Mouse (Mus musculus): ENCODE measurements around the gene Lif. TPM values are rescaled to one million over a fixed set of nuclear protein-coding genes. Genes with fewer than 3 reads are reported as not detected.

The Lif gene
- polyA plus RNA-seq (2016; fragmentation: Nextera tagmentation; extraction: Ambion mirVana), result 0.09 and 0.36 TPM in 2 replicates

DNA sequence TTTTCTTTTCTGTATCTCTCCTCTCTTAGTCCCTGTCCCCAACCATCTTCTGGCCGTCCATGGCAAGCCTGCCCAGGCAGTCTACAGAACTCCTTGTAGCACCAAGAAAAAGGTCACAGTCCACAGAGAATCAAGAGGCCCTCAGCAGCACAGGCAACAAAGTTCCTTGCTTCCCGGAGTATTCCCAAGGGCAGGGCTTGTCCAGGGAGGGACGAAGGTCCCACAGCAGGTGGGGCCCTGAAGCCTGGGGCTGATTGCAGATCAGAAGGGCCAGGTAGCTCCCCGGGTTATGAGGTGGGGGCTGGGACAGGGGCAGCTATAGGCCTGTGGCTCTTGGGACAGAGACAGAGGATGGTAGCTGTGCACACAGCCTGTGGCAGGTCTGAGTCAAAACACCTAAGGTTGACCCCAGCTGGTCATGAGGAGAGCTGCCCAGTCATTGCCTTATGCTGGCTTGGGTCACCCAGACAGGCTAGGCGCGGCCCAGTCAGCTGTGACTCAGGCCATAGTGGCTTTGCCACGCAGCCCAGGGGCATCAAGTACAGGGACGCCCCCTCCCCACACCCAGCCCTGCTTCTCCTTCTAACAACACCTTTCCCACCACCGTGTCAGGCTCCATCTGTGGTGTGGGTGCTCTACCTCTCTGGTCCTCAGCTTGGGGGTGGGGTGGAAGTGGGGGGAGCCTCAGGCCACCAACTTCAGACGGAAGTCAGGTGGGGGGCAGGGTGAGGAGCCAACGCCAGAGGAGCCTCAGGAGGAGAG is at the start of gene Lif:
Lif (plus strand) TSS at position 712 of the 762 bp plus-strand sequence.
- no peak within 1 kb of the TSS for H3K4me3 ChIP-seq
- H3K36me3 ChIP-seq (replicated peaks), result no peaks in the 10 kb centered on the region
- peaks cover 17% of the 10 kb centered on the region for H3K27me3 ChIP-seq (replicated peaks; ENCODE audit: low read depth, poor library complexity, severe bottlenecking)
- H3K4me1 ChIP-seq, result peaks cover 22% of the 10 kb centered on the region
- 58% methylated on average over 11 of the region's 11 CpGs for WGBS
- no peak for DNase-seq (ENCODE audit: low spot score)
- H3K27ac ChIP-seq (replicated peaks), result no peak within 1 kb of the TSS
- no peaks in the 10 kb centered on the region for H3K9me3 ChIP-seq

DNA sequence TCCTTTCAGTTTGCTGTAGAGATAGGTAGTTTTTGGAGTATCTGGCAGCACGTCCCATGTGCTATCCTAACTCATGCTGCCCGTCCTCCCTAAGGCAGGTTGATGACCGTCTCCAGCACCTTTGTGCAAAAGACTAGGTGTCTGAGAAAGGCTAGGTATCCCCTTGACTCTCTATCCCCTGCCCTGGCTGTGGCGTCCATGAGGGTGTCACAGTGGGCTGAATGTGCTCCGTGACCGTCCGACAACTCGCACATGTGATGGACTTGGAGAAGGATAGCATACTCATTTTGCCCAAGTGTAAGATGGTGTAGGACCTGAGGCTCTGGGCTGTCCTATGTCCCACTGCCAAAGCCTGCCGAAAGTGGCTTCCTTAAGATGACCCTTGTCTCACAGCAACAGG is 49.7 kb upstream of the Lif start:
- Histone ChIP-seq H3K36me3 (replicated peaks) (peaks cover 68% of the 10 kb centered on the region), H3K27ac (replicated peaks) (no peak overlapping the region), H3K4me3 (no peak overlapping the region), H3K9me3 (no peaks in the 10 kb centered on the region), H3K4me1 (0 out of 2 replicates have a peak, but pooled peaks cover 5% of the 10 kb centered on the region), H3K27me3 (replicated peaks; ENCODE audit: low read depth, poor library complexity, severe bottlenecking) (no peaks in the 10 kb centered on the region)
- 90% methylated on average over 9 of the region's 9 CpGs for WGBS
- no peak for DNase-seq (ENCODE audit: low spot score)

DNA sequence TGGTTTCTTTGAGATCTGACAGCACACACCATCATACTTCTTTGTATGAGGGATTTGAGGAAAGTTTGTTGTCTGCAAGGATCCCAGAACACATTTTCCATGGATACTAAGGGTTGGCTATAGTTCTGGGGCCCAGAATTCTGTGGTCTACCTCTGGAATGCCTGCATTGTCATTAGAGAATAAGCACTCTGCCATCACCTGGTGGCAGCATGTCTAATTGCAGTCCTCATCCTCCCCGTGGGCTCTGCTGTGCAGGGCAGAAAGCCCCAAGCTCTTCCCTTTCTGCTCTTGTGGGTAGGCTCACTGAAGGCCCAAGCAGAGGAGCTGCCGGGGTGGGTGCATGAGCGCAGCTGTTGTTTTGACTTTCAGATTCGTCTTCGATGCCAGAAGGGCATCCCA is 47.8 kb upstream of the Lif start:
- no peak for DNase-seq (ENCODE audit: low spot score)
- Histone ChIP-seq H3K4me3 (no peak overlapping the region), H3K9me3 (no peaks in the 10 kb centered on the region), H3K27ac (replicated peaks) (no peak overlapping the region), H3K36me3 (replicated peaks) (peaks cover 87% of the 10 kb centered on the region), H3K4me1 (no peaks in the 10 kb centered on the region), H3K27me3 (replicated peaks; ENCODE audit: low read depth, poor library complexity, severe bottlenecking) (no peaks in the 10 kb centered on the region)
- 80% methylated on average over 5 of the region's 5 CpGs for WGBS

DNA sequence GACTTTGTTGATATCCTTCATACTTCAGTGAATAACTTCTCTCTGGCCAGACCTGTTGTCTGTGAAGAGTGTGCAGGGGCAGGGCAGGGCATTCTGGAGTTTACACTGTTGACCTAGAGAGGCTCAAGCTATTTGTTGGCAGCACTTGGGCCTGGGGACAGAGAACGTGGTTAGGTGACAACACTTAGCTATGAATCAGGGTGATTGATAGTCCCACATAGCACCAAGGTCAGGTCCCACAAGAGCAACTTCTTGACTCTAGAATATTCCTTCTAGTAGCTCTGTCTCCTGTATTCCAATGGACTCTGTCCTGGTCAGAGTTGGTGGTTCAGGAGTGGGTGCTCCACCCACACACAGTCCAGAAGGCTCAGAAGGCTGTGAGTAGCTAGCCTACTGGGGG is 46.6 kb upstream of the Lif start:
- H3K27ac ChIP-seq (replicated peaks), result no peak overlapping the region
- DNase-seq (ENCODE audit: low spot score), result no peak
- no peaks in the 10 kb centered on the region for H3K9me3 ChIP-seq
- H3K4me1 ChIP-seq, result no peaks in the 10 kb centered on the region
- H3K4me3 ChIP-seq, result no peak overlapping the region
- H3K36me3 ChIP-seq (replicated peaks), result peaks cover 97% of the 10 kb centered on the region
- WGBS, result 74% methylated on average over 1 of the region's 1 CpGs
- H3K27me3 ChIP-seq (replicated peaks; ENCODE audit: low read depth, poor library complexity, severe bottlenecking), result no peaks in the 10 kb centered on the region

DNA sequence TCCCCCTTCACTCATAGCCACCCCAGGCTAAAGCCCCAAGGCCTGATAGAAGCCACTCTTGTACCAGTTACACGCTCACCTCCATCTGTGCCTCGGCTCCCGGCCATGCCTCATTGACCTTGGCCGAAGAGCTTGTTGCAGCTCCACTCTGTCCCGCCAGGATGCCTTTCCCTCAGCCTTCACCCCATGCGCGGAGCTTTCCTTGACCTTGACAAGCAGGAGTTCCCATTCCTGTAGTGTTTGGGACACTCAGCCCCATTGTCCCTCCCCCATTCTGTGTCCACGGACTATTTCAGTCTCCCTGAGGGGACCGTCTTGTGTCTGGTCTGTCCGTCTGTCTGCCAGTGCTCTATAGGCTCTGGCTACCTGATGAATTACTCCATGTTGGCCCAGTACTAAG is 44.2 kb upstream of the Lif start:
- no peak for DNase-seq (ENCODE audit: low spot score)
- H3K27me3 ChIP-seq (replicated peaks; ENCODE audit: low read depth, poor library complexity, severe bottlenecking), result peaks cover 8% of the 10 kb centered on the region
- WGBS, result 91% methylated on average over 10 of the region's 10 CpGs
- no peak overlapping the region for H3K4me3 ChIP-seq
- peaks cover 5% of the 10 kb centered on the region; the same call in 1 of the 2 replicates for H3K9me3 ChIP-seq
- no peak overlapping the region for H3K27ac ChIP-seq (replicated peaks)
- peaks cover 79% of the 10 kb centered on the region for H3K36me3 ChIP-seq (replicated peaks)
- H3K4me1 ChIP-seq, result peaks cover 7% of the 10 kb centered on the region

DNA sequence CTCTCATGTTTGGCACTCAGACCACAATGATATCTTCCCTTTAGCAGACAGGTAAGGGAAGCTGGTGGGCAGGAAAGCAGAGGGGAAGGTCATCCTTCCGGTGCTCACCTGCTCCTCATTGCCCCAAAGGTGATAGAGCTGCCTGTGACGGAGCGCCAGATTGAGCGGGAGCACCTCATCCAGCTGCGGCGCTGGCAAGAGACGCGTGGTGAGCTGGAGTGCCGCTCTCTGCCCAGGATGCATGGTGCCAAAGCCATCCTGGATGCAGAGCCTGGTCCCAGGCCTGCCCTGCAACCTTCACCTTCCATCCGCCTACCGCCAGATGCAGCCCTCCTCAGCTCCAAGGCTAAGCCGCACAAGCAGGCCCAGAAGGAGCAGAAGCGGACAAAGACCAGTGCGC is 42.8 kb upstream of the Lif start:
- Histone ChIP-seq H3K36me3 (replicated peaks) (peaks cover 66% of the 10 kb centered on the region), H3K27ac (replicated peaks) (no peak overlapping the region), H3K27me3 (replicated peaks; ENCODE audit: low read depth, poor library complexity, severe bottlenecking) (peaks cover 23% of the 10 kb centered on the region), H3K4me1 (peaks cover 18% of the 10 kb centered on the region), H3K9me3 (peaks cover 5% of the 10 kb centered on the region; the same call in 1 of the 2 replicates), H3K4me3 (no peak overlapping the region)
- WGBS, result 92% methylated on average over 14 of the region's 14 CpGs
- no peak for DNase-seq (ENCODE audit: low spot score)

DNA sequence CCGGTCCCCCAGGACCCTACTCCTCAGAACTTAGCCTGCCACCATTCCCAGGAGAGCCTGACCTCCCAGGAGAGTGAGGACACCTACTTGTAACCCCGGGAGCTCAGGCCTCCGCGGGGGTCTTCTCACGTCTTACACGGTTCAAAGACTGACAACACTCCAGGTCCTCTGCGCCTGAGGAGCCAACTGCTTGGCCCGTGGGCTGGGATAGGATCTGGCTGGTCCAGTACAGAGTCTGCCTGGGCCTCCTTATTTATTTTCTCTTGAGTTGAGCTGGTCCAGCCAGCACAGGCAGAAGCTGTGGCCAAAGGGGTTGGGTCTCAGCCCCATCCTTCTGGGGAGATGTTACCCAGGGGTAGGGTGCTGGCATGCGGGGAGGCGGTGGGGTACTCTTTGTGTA is 42.3 kb upstream of the Lif start:
- DNase-seq (ENCODE audit: low spot score), result no peak
- Histone ChIP-seq H3K4me3 (no peak overlapping the region), H3K4me1 (peaks cover 18% of the 10 kb centered on the region), H3K36me3 (replicated peaks) (peaks cover 62% of the 10 kb centered on the region), H3K27ac (replicated peaks) (no peak overlapping the region), H3K27me3 (replicated peaks; ENCODE audit: low read depth, poor library complexity, severe bottlenecking) (peaks cover 28% of the 10 kb centered on the region), H3K9me3 (peaks cover 5% of the 10 kb centered on the region; the same call in 1 of the 2 replicates)
- WGBS, result 86% methylated on average over 10 of the region's 10 CpGs

DNA sequence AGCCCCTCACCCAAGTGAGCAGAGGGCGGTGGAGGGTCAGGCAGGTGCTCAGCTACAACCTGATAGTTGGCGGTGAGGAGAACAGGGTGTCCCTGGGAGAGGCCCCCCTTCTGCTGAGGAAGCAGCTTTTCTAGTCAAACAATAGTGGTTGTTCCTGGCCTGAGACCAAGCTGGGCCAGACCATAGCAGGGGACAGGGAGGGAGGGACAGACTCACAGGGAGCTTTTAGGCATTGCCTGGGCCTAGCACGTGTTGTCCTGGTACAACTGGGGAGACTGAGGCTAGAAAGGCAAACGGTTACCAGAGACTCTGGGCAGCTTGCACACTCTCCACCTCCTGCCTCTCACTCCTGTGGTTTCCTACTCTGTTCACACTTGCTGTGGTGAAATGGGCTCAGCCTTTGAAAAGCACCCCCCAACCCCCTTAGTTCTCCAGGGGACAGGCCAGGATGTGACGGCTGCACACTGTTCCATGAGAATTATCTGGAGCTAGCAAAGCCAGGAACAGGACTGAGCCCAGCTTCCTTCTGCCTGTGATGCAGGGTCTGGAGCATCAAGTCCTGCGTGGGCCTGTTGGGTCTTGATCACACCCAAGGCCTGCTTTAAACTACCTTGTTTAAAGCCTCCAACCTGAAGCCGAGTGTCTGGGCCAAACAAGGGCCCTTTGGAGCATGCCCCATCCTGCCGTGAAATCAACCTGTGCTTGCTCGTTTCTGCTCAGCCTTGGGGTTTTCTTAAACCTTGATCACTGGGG is 40.9 kb upstream of the Lif start:
- no peak overlapping the region for H3K27ac ChIP-seq (replicated peaks)
- H3K4me3 ChIP-seq, result no peak overlapping the region
- WGBS, result 82% methylated on average over 9 of the region's 9 CpGs
- peaks cover 49% of the 10 kb centered on the region for H3K36me3 ChIP-seq (replicated peaks)
- peaks cover 5% of the 10 kb centered on the region; the same call in 1 of the 2 replicates for H3K9me3 ChIP-seq
- H3K4me1 ChIP-seq, result peaks cover 26% of the 10 kb centered on the region
- peaks cover 41% of the 10 kb centered on the region for H3K27me3 ChIP-seq (replicated peaks; ENCODE audit: low read depth, poor library complexity, severe bottlenecking)
- no peak for DNase-seq (ENCODE audit: low spot score)

DNA sequence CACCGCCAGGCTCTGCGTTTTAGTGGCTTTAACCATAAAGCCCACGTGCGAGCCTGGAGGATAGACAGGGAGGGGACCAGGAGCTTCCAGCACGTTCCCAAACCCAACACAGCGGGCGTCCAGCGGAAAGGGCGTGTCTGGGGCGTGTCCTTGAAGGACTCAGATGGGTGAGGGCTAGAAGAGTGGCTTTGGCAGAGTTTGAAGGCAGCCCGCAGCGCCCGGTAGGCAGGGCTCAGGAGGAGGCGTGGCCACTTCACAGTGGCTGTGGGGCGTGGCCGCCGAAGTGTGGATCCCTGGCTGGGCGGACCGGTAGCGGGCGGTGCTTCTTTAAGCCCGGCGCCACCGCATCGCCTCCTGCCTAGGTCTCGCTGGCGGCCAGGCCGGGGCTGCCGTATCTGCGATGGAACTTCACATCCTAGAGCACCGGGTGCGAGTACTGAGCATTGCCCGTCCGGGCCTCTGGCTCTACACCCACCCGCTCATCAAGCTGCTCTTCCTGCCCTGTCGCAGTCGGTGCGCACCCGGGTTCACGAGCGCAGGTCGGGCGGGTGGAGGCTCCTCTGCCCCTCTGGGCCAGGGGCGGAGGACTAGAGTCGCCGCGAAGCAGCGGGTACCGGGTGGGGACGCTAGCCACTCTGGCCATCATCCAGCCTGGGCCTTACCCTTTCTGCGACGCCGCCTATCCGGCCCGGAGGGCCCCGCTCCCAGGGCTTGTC is 39.3 kb upstream of the Lif start, which contains the start of gene Castor1:
Castor1 (plus strand) TSS at position 312 of the 716 bp plus-strand sequence.
- Histone ChIP-seq H3K4me3 (peak within 1 kb of the TSS; percentile 65), H3K27me3 (replicated peaks; ENCODE audit: low read depth, poor library complexity, severe bottlenecking) (peaks cover 46% of the 10 kb centered on the region), H3K36me3 (replicated peaks) (peaks cover 33% of the 10 kb centered on the region), H3K9me3 (peaks cover 5% of the 10 kb centered on the region; the same call in 1 of the 2 replicates), H3K4me1 (peaks cover 26% of the 10 kb centered on the region), H3K27ac (replicated peaks) (peak within 1 kb of the TSS; percentile 41)
- 2% methylated on average over 56 of the region's 56 CpGs for WGBS
- DNase-seq (ENCODE audit: low spot score), result peak; percentile 87

DNA sequence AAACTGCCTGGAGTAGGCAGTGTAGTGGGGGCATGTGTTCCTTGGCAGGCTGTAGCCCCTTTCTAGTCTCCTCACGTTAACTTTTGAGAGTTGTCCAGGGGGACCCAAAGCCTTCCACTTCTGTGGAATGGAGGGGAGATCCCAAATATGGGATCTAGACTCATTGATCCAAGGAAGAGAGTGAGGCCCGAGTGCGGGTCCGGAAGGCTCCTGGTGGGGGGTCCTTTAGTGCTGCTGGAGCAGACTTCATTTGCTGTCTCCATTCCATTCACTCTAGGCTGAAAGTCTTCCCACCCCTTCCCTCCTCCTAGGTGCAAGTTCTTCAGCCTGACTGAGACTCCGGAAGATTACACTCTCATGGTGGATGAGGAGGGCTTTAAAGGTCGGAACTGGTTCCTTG is 38.7 kb upstream of the Lif start:
- Histone ChIP-seq H3K27ac (replicated peaks) (no peak overlapping the region), H3K9me3 (peaks cover 5% of the 10 kb centered on the region; the same call in 1 of the 2 replicates), H3K36me3 (replicated peaks) (peaks cover 27% of the 10 kb centered on the region), H3K4me3 (peak overlapping the region; percentile 65), H3K4me1 (peaks cover 26% of the 10 kb centered on the region), H3K27me3 (replicated peaks; ENCODE audit: low read depth, poor library complexity, severe bottlenecking) (peaks cover 46% of the 10 kb centered on the region)
- DNase-seq (ENCODE audit: low spot score), result no peak
- 4% methylated on average over 6 of the region's 6 CpGs for WGBS

DNA sequence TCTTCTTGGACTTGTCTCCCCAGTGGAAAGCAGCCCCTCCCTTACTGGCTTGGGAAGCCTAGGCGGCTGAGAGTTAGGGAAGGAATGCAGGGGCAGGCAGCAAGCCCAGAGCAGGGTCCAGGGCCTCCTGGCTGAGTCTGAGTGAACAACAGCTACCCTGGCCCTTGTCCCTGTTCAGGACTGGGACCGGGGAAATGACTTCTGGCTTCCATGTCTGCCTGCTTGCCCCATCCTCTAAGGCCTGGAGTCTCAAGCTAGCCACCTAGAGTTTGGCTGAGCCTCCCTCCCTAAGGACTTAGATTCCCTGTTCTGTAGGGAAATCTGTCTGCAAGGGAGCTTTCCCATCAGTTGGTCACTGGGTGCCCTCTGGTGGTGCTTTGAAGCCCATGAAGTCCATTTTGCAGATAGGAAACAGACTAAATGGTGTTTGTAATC is 38.0 kb upstream of the Lif start:
- H3K27ac ChIP-seq (replicated peaks), result no peak overlapping the region
- WGBS, result 8% methylated on average over 2 of the region's 2 CpGs
- peaks cover 46% of the 10 kb centered on the region for H3K27me3 ChIP-seq (replicated peaks; ENCODE audit: low read depth, poor library complexity, severe bottlenecking)
- no peak overlapping the region for H3K4me3 ChIP-seq
- H3K36me3 ChIP-seq (replicated peaks), result peaks cover 20% of the 10 kb centered on the region
- H3K9me3 ChIP-seq, result peaks cover 5% of the 10 kb centered on the region; the same call in 1 of the 2 replicates
- peaks cover 26% of the 10 kb centered on the region for H3K4me1 ChIP-seq
- peak; percentile 55 for DNase-seq (ENCODE audit: low spot score)

DNA sequence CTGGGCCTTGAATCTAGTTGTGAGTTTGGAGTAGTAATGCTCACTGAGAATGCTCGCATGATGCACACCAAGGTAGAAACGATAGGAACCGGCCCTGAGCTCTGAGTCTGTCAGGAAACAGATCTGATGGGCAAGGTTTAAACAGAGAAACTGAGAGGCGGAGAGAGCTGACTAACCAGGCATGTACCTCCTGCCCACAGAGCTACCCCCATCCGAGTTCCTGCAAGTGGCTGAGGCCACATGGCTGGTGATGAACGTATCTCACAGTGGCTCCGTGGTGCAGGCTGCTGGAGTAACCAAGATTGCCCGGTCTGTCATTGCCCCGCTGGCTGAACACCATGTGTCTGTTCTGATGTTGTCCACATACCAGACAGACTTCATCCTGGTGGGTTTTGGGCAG is 37.4 kb upstream of the Lif start:
- Histone ChIP-seq H3K27ac (replicated peaks) (no peak overlapping the region), H3K4me3 (no peak overlapping the region), H3K4me1 (peaks cover 26% of the 10 kb centered on the region), H3K9me3 (peaks cover 5% of the 10 kb centered on the region; the same call in 1 of the 2 replicates), H3K36me3 (replicated peaks) (peaks cover 15% of the 10 kb centered on the region), H3K27me3 (replicated peaks; ENCODE audit: low read depth, poor library complexity, severe bottlenecking) (peaks cover 47% of the 10 kb centered on the region)
- no peak for DNase-seq (ENCODE audit: low spot score)
- 61% methylated on average over 9 of the region's 9 CpGs for WGBS

Data from embryonic facial prominence, embryonic 10.5 days (tissue).